Mouse (Mus musculus) stomach, embryonic 16.5 days (tissue): ENCODE data around the gene Nox4. TPM values are rescaled to one million over a fixed set of nuclear protein-coding genes. Genes with fewer than 3 reads are reported as not detected.

ENCODE experiments used
- polyA plus RNA-seq: library from polyadenylated mRNA; unstranded; fragments of >200 nt; fragmentation: Nextera tagmentation; extraction: Ambion mirVana; gene quantifications from 2 replicates; pipeline ENCODE4 v1.2.1, GENCODE M21; 2015

The Nox4 gene
- polyA plus RNA-seq, 1 experiment from 2014 or later, result 4.0 TPM

Other genes with a start within 250 kb of the Nox4 start
- gene Vmn2r79, start 250.0 kb upstream of the Nox4 start, polyA plus RNA-seq, result not detected in 2 replicates
- not detected in 2 replicates for gene Tyr, start 247.4 kb downstream of the Nox4 start, polyA plus RNA-seq